Mouse (Mus musculus) left cerebral cortex, adult 9 months (tissue): ENCODE measurements around the gene Spo11.
A peak's percentile ranks its signal among the peaks of the same experiment; 100 is the strongest.

Experiments
- DNase-seq, 2 experiments: peaks; one replicate each; pipeline ENCODE4 v3.0.0; 2022; ENCODE audit warnings: low spot score in 2 of 2

Gene Spo11

DNA sequence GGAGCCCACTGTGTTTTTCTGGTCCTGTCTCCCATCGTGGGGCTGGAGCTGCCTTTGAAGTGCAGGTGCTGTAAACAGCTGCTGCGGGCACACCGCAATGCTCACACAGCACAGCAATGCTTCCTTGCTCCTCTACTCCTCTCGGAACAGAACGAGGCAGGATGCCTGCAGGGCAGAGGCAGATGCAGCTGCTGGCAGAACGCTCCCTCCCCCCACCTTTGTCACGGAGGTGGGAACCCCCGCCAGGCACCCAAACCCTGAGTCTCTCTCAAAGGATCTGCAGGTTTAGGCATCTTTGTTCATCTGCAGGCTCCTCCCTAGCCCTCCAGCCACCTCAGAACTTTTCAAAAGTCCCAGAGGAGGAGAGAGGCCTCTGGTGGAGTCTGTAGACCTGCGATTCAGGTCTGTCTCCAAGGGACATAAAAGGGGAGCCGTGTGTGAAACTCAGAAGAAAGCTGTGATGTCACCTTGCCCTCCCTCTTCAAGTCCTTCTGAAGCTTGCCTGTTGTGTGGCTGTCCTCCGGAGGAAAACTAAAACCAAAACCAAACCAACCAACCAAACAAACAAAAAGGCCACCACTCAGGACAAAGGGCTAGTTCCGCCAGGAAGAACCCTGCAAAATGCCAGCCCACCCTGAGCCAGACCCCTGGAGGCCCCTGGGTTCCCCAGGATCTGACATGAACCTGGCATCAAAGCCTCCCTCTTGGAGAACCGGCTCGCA is at the start of gene Spo11:
Gene Spo11, plus strand, starts transcription at position 292 of the 722 bp plus-strand sequence.
- DNase-seq, result no peak

- no peak for DNase-seq
Measured at GRCm38 (mm10) chr2:172929905-172930436, 47.5 kb upstream of the Spo11 start.

GRCm38 (mm10) chr2:172931137-172931898 is 46.2 kb upstream of the Spo11 start:
- no peak for DNase-seq

DNA sequence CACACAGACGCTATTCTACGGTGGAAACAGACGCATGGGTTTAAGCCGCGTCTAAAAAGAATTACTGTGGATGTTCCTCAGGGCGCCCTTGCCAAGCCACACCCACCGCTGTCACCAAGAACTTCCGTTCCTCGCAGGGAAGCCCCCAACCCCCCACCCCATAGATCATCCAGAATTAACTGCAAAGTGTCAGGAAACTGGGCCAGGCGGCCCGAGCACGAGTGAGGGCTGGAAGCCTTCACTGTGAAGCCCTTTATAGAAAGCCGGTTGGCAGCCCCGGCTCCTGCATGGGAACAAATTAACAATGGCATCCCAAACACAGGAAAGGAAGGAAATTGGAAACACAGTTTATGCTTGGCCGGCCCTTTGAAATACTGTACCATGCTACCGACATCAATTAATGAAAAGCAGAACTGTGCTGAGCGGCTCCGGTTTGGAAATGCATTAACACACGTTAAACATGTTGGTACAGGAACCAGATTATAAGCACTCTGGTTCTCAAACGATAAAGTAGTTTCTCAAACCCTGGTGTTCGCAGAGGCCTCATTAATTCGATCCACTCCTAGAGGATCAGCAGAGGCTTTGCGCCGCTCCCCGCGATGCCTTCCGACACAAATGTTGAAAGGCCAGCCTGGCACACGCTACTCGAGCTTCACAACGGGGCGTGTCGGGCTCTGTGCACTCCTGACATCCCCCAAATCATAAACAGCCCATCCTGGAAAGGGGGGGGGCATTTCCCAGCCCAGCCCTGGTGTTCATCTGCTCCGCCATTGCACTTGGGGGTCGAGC is 43.7 kb upstream of the Spo11 start:
- no peak for DNase-seq

DNA sequence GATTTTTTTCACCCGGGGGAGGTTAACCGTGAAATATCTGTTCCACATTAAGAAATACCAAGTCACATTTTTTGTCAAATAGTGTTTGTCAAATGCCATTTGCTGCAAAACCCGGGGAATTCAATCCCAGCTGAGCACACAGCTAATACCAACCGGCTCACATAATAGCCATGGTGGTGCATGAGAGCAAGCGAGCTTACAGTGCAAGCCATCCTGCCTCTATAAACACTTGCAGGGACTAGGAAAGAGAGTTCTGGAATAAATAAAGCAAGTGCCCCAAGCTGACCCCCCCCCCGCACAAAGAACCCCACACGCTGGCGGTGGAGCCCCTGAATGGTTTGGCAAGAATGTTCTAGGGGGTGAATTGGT is 43.1 kb upstream of the Spo11 start:
- no peak for DNase-seq

DNA sequence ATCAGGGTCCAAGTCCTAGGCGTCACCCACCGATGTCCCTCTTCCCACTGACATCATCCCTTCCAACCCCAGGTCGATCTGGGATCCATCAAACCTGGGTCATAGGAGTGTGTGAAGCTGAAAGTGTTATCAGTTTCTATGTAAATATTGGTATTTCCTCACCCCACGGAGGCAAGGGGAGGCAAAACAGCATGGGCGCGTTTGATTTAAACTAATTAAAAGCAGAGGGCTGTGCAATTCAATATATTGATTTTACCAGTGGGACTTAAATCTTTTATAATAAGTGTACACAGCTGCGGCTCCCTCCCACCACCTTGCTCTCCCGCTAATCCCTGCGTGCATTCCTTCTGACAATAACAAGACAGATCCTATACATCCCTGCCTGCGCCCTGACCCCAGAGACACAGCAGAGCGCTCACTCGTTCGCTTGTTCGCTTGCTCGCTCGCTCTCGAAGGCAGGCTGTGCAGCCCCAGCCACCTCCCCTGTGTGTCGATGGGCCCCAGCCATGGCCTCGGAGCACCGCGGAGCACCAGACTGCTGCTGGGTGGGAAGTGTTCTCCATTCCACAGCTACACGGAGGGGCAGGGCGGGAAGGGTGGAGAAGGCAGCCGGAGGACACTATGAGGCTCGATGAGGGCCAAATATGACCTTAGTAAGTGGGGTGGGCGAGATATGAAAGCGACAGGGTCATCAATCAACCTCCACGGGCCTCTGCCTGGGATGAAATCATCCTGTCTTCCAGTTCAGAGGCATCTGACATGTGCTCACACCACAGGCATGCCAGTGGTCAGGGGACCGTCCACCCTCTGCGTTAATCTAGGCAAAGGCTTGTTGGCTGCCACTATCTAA is 42.4 kb upstream of the Spo11 start:
- DNase-seq, result no peak

- DNase-seq, result no peak
Measured at GRCm38 (mm10) chr2:172935776-172936562, 41.5 kb upstream of the Spo11 start.

GRCm38 (mm10) chr2:172936844-172937243 is 40.7 kb upstream of the Spo11 start:
- no peak for DNase-seq

- no peak for DNase-seq
Measured at GRCm38 (mm10) chr2:172937326-172938190, 39.9 kb upstream of the Spo11 start.

GRCm38 (mm10) chr2:172938761-172939638 is 38.5 kb upstream of the Spo11 start:
- DNase-seq, result no peak

DNA sequence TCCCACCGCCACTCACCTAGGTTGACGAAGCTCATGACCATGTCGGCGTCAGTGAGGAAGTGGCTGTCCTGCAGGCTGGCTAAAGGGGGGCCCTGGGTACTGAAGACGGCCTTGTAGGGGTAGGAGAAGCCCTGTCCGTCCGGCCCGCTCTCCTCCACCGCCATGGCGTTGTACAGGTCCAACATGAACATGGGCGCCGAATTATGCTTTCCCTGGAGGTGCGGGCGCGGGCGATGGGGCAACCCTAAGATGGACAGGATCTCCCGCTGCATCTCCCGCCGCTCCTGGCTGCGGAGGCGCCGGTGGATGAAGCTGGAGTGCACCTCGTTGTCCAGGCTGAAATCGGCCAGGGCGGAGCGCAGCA is 37.9 kb upstream of the Spo11 start:
- DNase-seq, result no peak

GRCm38 (mm10) chr2:172940003-172940798 is 37.3 kb upstream of the Spo11 start, which contains the start of gene Bmp7:
Bmp7 (minus strand) TSS chr2:172940321.
- DNase-seq, result peak in 1 of 2 experiments; percentile 22

- no peak for DNase-seq
Measured at GRCm38 (mm10) chr2:172940799-172941163, 36.7 kb upstream of the Spo11 start.

- DNase-seq, result no peak
Measured at GRCm38 (mm10) chr2:172949051-172949450, 28.4 kb upstream of the Spo11 start.

- DNase-seq, result no peak
Measured at GRCm38 (mm10) chr2:172950119-172950676, 27.3 kb upstream of the Spo11 start.

DNA sequence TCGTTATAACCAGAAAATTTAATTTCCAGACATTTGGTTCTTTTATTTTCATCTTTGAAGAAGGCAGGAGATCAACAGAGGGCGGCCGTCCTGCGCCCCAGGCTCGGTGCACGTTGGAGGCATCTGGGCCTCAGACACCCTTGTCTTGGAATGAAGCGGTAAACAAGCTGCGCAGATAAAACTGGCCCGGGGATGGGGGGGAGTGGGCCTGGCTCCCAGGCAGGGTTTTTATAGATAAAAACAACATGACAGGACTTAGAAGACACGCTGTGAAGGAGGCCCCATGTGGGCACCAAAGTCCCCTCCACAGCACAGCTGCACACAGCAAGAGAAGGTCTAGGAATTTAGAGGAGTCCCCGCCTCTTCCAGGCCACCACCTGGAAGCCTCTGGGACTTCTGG is 26.8 kb upstream of the Spo11 start:
- no peak for DNase-seq

- no peak for DNase-seq
Measured at GRCm38 (mm10) chr2:172951976-172952375, 25.5 kb upstream of the Spo11 start.
